Mouse (Mus musculus) hindbrain, embryonic 16.5 days (tissue): ENCODE measurements around the gene Lmo2. TPM values are rescaled to one million over a fixed set of nuclear protein-coding genes. Genes with fewer than 3 reads are reported as not detected.
A peak's percentile ranks its signal among the peaks of the same experiment; 100 is the strongest.

Experiments
- ATAC-seq: fragments of 200-750 bp; cut with Nextera tagmentation; 2 replicates; pipeline ENCODE4 v1.8.0; 2017; ENCODE audit warnings: moderate TSS enrichment, moderate library complexity
- H3K27ac ChIP-seq: fragments of 300-500 bp; sonication (generic); 2 replicates; pipeline ENCODE4 v1.5.1; 2014; ENCODE audit warnings: low read depth, mild to moderate bottlenecking, control low read depth, low read length, moderate library complexity
- H3K27me3 ChIP-seq: fragments of 300-500 bp; sonication (generic); replicated peaks from 2 replicates; pipeline ENCODE4 v1.6.1; 2014; ENCODE audit warnings: low read length; ENCODE audit not compliant: control insufficient read depth, insufficient read depth
- H3K36me3 ChIP-seq: fragments of 300-500 bp; sonication (generic); 2 replicates; pipeline ENCODE4 v1.6.1; 2014; ENCODE audit warnings: mild to moderate bottlenecking, low read length, moderate library complexity, mixed read lengths; ENCODE audit not compliant: control insufficient read depth, insufficient read depth
- H3K4me1 ChIP-seq: fragments of 300-500 bp; sonication (generic); 2 replicates; pipeline ENCODE4 v1.6.1; 2014; ENCODE audit warnings: low read depth, low read length; ENCODE audit not compliant: control insufficient read depth, insufficient read depth
- H3K4me2 ChIP-seq: fragments of 300-500 bp; sonication (generic); 2 replicates; pipeline ENCODE4 v1.6.1; 2014; ENCODE audit warnings: mild to moderate bottlenecking, low read length, control low read depth, moderate library complexity
- H3K4me3 ChIP-seq: fragments of 300-500 bp; sonication (generic); 2 replicates; pipeline ENCODE4 v1.5.1; 2014; ENCODE audit warnings: mild to moderate bottlenecking, low read length, control low read depth, moderate library complexity
- H3K9ac ChIP-seq: fragments of 300-500 bp; sonication (generic); 2 replicates; pipeline ENCODE4 v1.6.1; 2014; ENCODE audit warnings: low read depth, mild to moderate bottlenecking, control low read depth, low read length, moderate library complexity
- H3K9me3 ChIP-seq: fragments of 300-500 bp; sonication (generic); 2 replicates; pipeline ENCODE4 v1.6.1; 2014; ENCODE audit warnings: mild to moderate bottlenecking, low read length, moderate library complexity; ENCODE audit not compliant: control insufficient read depth
- WGBS: fragments of 180-500 bp; shearing (Covaris S2); extraction: QIAGEN DNeasy Blood & Tissue Kit; methylation state at CpG from one replicate; pipeline ENCODE4 v1.1.7; 2014; 5-methylcytosine and 5-hydroxymethylcytosine counted together
- polyA plus RNA-seq: library from polyadenylated mRNA; unstranded; fragments of >200 nt; fragmentation: Nextera tagmentation; extraction: Ambion mirVana; gene quantifications from 2 replicates; pipeline ENCODE4 v1.2.1, GENCODE M21; 2015

The Lmo2 gene
- polyA plus RNA-seq, 1 experiment from 2014 or later = 30.9 TPM

GRCm38 (mm10) chr2:103955714-103956113 lies 2.1 kb upstream of the Lmo2 start:
- Histone ChIP-seq H3K27me3 (no peaks in the 10 kb centered on the region), H3K4me1 (no peaks in the 10 kb centered on the region), H3K4me3 (no peak overlapping the region), H3K36me3 (no peaks in the 10 kb centered on the region), H3K9me3 (no peaks in the 10 kb centered on the region), H3K27ac (no peak overlapping the region), H3K9ac (no peak overlapping the region), H3K4me2 (no peak overlapping the region)
- 83% methylated on average over 3 of the region's 3 CpGs for WGBS
- ATAC-seq = no peak

DNA sequence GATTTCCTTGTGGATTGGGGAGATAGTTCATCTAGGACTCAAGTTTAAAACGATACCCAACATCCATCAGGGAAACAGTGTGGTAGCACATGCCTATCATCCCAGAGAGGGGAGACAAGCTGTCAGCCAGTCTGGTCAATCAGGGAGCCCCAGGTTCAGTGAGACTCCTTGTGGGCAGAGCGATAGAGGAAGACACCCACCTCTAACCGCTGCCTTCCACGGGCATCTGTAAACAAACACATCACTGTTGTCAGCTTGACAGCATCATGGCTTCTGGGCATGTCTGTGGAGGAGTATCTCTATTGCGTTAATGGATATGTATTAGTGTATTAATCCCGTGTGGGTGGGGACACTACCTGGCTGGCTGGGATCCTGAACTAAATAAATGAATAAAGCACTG lies 919 bp upstream of the Lmo2 start:
- 86% methylated on average over 6 of the region's 6 CpGs for WGBS
- Histone ChIP-seq H3K9ac (no peak overlapping the region), H3K9me3 (no peaks in the 10 kb centered on the region), H3K4me1 (no peaks in the 10 kb centered on the region), H3K4me3 (no peak overlapping the region), H3K27ac (no peak overlapping the region), H3K27me3 (no peaks in the 10 kb centered on the region), H3K36me3 (no peaks in the 10 kb centered on the region), H3K4me2 (no peak overlapping the region)
- ATAC-seq = no peak

DNA sequence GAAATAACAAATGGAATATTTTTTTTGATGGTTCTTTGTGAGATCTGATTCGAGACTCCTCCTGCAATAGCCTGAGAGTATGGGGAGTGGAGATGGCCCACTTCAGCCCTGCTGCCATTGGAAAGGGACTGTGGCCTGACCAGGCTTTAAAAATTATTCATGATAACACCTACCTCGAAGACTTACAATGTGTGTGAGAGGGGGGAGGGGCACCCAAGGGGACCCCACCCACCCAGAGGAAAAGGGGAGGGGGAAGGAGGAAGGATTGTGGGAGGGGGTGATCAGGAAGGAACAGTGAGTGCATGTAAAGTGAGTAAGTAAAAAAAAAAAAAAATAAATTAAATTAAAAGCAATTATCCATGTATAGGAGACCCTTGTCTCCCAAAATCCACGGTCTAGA lies 848 bp downstream of the Lmo2 start:
- H3K36me3 ChIP-seq = no peaks in the 10 kb centered on the region
- H3K9me3 ChIP-seq = no peaks in the 10 kb centered on the region
- H3K9ac ChIP-seq = no peak overlapping the region
- 75% methylated on average over 3 of the region's 3 CpGs for WGBS
- H3K27me3 ChIP-seq = no peaks in the 10 kb centered on the region
- H3K4me1 ChIP-seq = no peaks in the 10 kb centered on the region
- no peak overlapping the region for H3K27ac ChIP-seq
- no peak overlapping the region for H3K4me2 ChIP-seq
- no peak for ATAC-seq
- H3K4me3 ChIP-seq = no peak overlapping the region

DNA sequence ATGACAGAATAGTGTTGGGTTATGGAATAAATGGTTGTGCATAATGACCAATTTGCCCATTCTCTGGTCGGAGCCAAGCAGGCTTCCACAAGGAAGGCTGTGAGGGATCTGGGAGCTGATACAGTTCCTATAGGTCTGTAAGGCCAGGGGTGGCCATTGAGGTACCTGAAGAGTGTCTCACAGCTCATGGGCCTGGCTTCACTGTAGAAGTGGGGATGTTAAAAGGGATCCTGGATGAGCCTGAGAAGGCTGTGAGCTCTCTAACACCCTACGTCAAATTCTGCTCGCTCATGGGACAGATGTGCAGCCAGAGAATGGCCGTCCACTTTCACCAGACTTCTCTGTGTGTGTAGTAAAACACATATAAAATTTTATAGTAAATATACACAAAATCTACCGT lies 1.3 kb downstream of the Lmo2 start:
- no peaks in the 10 kb centered on the region for H3K4me1 ChIP-seq
- no peak overlapping the region for H3K4me3 ChIP-seq
- no peak overlapping the region for H3K9ac ChIP-seq
- WGBS = 93% methylated on average over 5 of the region's 5 CpGs
- no peak overlapping the region for H3K27ac ChIP-seq
- H3K36me3 ChIP-seq = no peaks in the 10 kb centered on the region
- no peak overlapping the region for H3K4me2 ChIP-seq
- H3K9me3 ChIP-seq = no peaks in the 10 kb centered on the region
- no peaks in the 10 kb centered on the region for H3K27me3 ChIP-seq
- no peak for ATAC-seq

GRCm38 (mm10) chr2:103959574-103959973 lies 1.8 kb downstream of the Lmo2 start:
- ATAC-seq = no peak
- no peaks in the 10 kb centered on the region for H3K4me1 ChIP-seq
- H3K9ac ChIP-seq = no peak overlapping the region
- WGBS = 90% methylated on average over 6 of the region's 6 CpGs
- H3K9me3 ChIP-seq = no peaks in the 10 kb centered on the region
- H3K27me3 ChIP-seq = no peaks in the 10 kb centered on the region
- H3K36me3 ChIP-seq = no peaks in the 10 kb centered on the region
- no peak overlapping the region for H3K4me3 ChIP-seq
- H3K27ac ChIP-seq = no peak overlapping the region
- no peak overlapping the region for H3K4me2 ChIP-seq

GRCm38 (mm10) chr2:103962349-103962748 lies 4.6 kb downstream of the Lmo2 start:
- H3K27me3 ChIP-seq = no peaks in the 10 kb centered on the region; the same call in 1 of the 2 replicates
- WGBS = 52% methylated on average over 4 of the region's 4 CpGs
- no peaks in the 10 kb centered on the region for H3K9me3 ChIP-seq
- H3K36me3 ChIP-seq = no peaks in the 10 kb centered on the region
- no peak overlapping the region for H3K9ac ChIP-seq
- H3K4me1 ChIP-seq = no peaks in the 10 kb centered on the region
- no peak overlapping the region for H3K27ac ChIP-seq
- H3K4me3 ChIP-seq = no peak overlapping the region
- no peak overlapping the region for H3K4me2 ChIP-seq
- ATAC-seq = no peak

DNA sequence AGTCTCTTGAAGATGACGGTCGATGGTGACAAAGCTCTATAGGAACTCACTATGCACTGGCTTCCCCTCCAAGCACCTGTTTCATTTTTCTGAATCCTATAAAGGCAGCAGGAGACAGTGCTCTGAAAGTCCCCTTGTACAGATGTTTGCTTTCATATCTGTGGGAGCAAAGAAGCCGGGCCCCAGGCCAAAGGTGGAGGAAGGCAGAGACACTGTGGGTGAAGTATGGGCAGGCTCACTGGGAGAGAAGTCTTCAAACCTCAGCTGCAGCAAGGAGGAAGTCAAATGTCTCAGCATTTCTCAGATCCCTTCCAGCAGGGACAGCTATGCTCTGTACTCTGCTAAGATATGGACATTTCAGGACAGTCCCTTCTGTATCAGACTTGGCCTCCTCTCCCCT lies 7.6 kb downstream of the Lmo2 start:
- Histone ChIP-seq H3K4me1 (peaks cover 7% of the 10 kb centered on the region), H3K27me3 (no peaks in the 10 kb centered on the region; the same call in 1 of the 2 replicates), H3K36me3 (no peaks in the 10 kb centered on the region), H3K9ac (no peak overlapping the region), H3K4me3 (no peak overlapping the region), H3K4me2 (no peak overlapping the region), H3K9me3 (no peaks in the 10 kb centered on the region), H3K27ac (no peak overlapping the region)
- ATAC-seq = no peak
- WGBS = 92% methylated on average over 3 of the region's 3 CpGs

GRCm38 (mm10) chr2:103968186-103968585 lies 10.4 kb downstream of the Lmo2 start:
- no peak overlapping the region for H3K27ac ChIP-seq
- H3K4me1 ChIP-seq = peaks cover 12% of the 10 kb centered on the region
- 82% methylated on average over 4 of the region's 4 CpGs for WGBS
- ATAC-seq = no peak
- H3K9ac ChIP-seq = no peak overlapping the region
- no peak overlapping the region for H3K4me3 ChIP-seq
- H3K36me3 ChIP-seq = no peaks in the 10 kb centered on the region
- no peak overlapping the region for H3K4me2 ChIP-seq
- H3K27me3 ChIP-seq = no peaks in the 10 kb centered on the region; the same call in 1 of the 2 replicates
- H3K9me3 ChIP-seq = no peaks in the 10 kb centered on the region

DNA sequence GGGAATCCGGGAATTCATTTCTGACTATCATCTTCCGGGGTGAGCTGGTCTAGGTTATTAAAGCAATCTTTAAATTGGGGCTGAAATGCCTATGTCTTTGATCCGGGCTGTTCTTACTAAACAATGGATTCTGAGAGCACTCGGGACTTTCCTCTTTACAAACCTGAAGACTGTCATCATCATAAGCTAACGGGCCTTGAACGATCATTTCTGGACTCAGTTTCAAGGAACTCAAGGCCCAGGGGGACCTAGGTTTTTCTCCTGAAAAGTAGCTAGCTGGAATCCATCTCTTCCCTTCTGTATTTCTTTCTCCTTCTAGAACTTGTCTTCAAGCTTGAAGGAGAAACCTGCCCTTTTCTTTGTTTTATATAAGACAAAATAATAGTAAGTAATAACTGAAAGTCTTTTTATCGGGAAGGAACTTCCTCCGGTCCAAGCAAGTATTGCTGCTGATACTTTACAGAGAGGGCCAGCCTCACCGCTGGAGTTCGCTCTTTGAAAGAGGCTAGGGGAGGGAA lies 11.2 kb downstream of the Lmo2 start:
- H3K4me3 ChIP-seq = peak overlapping the region; percentile 81
- H3K9me3 ChIP-seq = no peaks in the 10 kb centered on the region
- H3K27ac ChIP-seq = peak overlapping the region; percentile 86
- no peaks in the 10 kb centered on the region for H3K36me3 ChIP-seq
- WGBS = 18% methylated on average over 10 of the region's 10 CpGs
- no peaks in the 10 kb centered on the region; the same call in 1 of the 2 replicates for H3K27me3 ChIP-seq
- peak overlapping the region; percentile 96 for H3K4me2 ChIP-seq
- peaks cover 12% of the 10 kb centered on the region for H3K4me1 ChIP-seq
- H3K9ac ChIP-seq = peak overlapping the region; percentile 89
- no peak for ATAC-seq
